Mouse (Mus musculus) frontal cortex, postnatal 25 days (tissue): ENCODE data around the gene Ralbp1.

Source experiments
- DNase-seq, 2 experiments: peaks; one replicate each; pipeline ENCODE4 v3.0.0; 2022; ENCODE audit warnings: low spot score in 2 of 2

The Ralbp1 gene

GRCm38 (mm10) chr17:65799353-65799752, 86.2 kb downstream of the Ralbp1 start:
- DNase-seq, result no peak

GRCm38 (mm10) chr17:65798446-65798845, 87.2 kb downstream of the Ralbp1 start:
- no peak for DNase-seq
